Mouse (Mus musculus): ENCODE measurements around the gene Hist1h3c. TPM values are rescaled to one million over a fixed set of nuclear protein-coding genes. Genes with fewer than 3 reads are reported as not detected.
"Not testable (repeated sequence)": the region's sequence is repeated elsewhere in the genome, so short reads cannot be mapped to it uniquely, and the experiment has no call there.

The Hist1h3c gene
- polyA plus RNA-seq, 1 experiment from 2014 or later: 7.3 TPM

- ATAC-seq (ENCODE audit: insufficient read depth): no peak
- H3K9ac ChIP-seq: no peak overlapping the region
- no peak overlapping the region for H3K4me2 ChIP-seq
- H3K9me3 ChIP-seq (replicated peaks): no peaks in the 10 kb centered on the region
- peaks cover 8% of the 10 kb centered on the region for H3K4me1 ChIP-seq (replicated peaks)
- peaks cover 3% of the 10 kb centered on the region; the same call in 1 of the 2 replicates for H3K27me3 ChIP-seq
- no peak overlapping the region for H3K27ac ChIP-seq (replicated peaks)
- no peak overlapping the region for H3K4me3 ChIP-seq (replicated peaks)
- no peaks in the 10 kb centered on the region for H3K36me3 ChIP-seq (replicated peaks)
- 26% methylated on average over 5 of the region's 5 CpGs for WGBS (ENCODE audit: insufficient replicate concordance)
Observed at GRCm38 (mm10) chr13:23716261-23717042, 28.9 kb downstream of the Hist1h3c start.

- Histone ChIP-seq H3K4me1 (replicated peaks) (peaks cover 25% of the 10 kb centered on the region), H3K27ac (replicated peaks) (peak within 1 kb of the TSS; percentile 77), H3K36me3 (replicated peaks) (no peaks in the 10 kb centered on the region), H3K9ac (peak within 1 kb of the TSS; percentile 64), H3K4me2 (peak within 1 kb of the TSS; percentile 74), H3K27me3 (peaks cover 19% of the 10 kb centered on the region), H3K4me3 (replicated peaks) (peak within 1 kb of the TSS; percentile 56), H3K9me3 (replicated peaks) (no peaks in the 10 kb centered on the region)
- ATAC-seq (ENCODE audit: insufficient read depth): peak; percentile 63
- WGBS (ENCODE audit: insufficient replicate concordance): 3% methylated on average over 17 of the region's 17 CpGs
Observed at GRCm38 (mm10) chr13:23710374-23711089, 34.9 kb downstream of the Hist1h3c start, which contains the start of gene Hfe. Hfe (minus strand) TSS chr13:23710854.

- Histone ChIP-seq H3K4me2 (peak overlapping the region; percentile 74), H3K27me3 (peaks cover 19% of the 10 kb centered on the region), H3K4me1 (replicated peaks) (peaks cover 25% of the 10 kb centered on the region), H3K4me3 (replicated peaks) (peak overlapping the region; percentile 56), H3K27ac (replicated peaks) (peak overlapping the region; percentile 77), H3K9ac (peak overlapping the region; percentile 64), H3K36me3 (replicated peaks) (no peaks in the 10 kb centered on the region), H3K9me3 (replicated peaks) (no peaks in the 10 kb centered on the region)
- 34% methylated on average over 15 of the region's 15 CpGs for WGBS (ENCODE audit: insufficient replicate concordance)
- 0 out of 2 replicates have a peak, but pooled peaks have one; percentile 19 for ATAC-seq (ENCODE audit: insufficient read depth)
Observed at GRCm38 (mm10) chr13:23709714-23710373, 35.6 kb downstream of the Hist1h3c start.

GRCm38 (mm10) chr13:23708654-23709053 is 36.7 kb downstream of the Hist1h3c start:
- Histone ChIP-seq H3K4me2 (no peak overlapping the region), H3K27ac (replicated peaks) (no peak overlapping the region), H3K4me3 (replicated peaks) (no peak overlapping the region), H3K27me3 (peaks cover 19% of the 10 kb centered on the region), H3K9ac (no peak overlapping the region), H3K9me3 (replicated peaks) (no peaks in the 10 kb centered on the region), H3K36me3 (replicated peaks) (no peaks in the 10 kb centered on the region), H3K4me1 (replicated peaks) (peaks cover 25% of the 10 kb centered on the region)
- no peak for ATAC-seq (ENCODE audit: insufficient read depth)
- 62% methylated on average over 4 of the region's 4 CpGs for WGBS (ENCODE audit: insufficient replicate concordance)

- Histone ChIP-seq H3K36me3 (replicated peaks) (no peaks in the 10 kb centered on the region), H3K27ac (replicated peaks) (no peak overlapping the region), H3K9me3 (replicated peaks) (no peaks in the 10 kb centered on the region), H3K4me2 (no peak overlapping the region), H3K4me1 (replicated peaks) (peaks cover 25% of the 10 kb centered on the region), H3K27me3 (peaks cover 19% of the 10 kb centered on the region), H3K4me3 (replicated peaks) (no peak overlapping the region), H3K9ac (no peak overlapping the region)
- no peak for ATAC-seq (ENCODE audit: insufficient read depth)
- 66% methylated on average over 4 of the region's 4 CpGs for WGBS (ENCODE audit: insufficient replicate concordance)
Observed at GRCm38 (mm10) chr13:23708041-23708440, 37.4 kb downstream of the Hist1h3c start.

GRCm38 (mm10) chr13:23706771-23707170 is 38.6 kb downstream of the Hist1h3c start:
- Histone ChIP-seq H3K4me1 (replicated peaks) (peaks cover 24% of the 10 kb centered on the region), H3K4me2 (no peak overlapping the region), H3K4me3 (replicated peaks) (no peak overlapping the region), H3K9ac (no peak overlapping the region), H3K27me3 (peaks cover 19% of the 10 kb centered on the region), H3K9me3 (replicated peaks) (no peaks in the 10 kb centered on the region), H3K27ac (replicated peaks) (no peak overlapping the region), H3K36me3 (replicated peaks) (no peaks in the 10 kb centered on the region)
- WGBS (ENCODE audit: insufficient replicate concordance): 77% methylated on average over 12 of the region's 12 CpGs
- no peak for ATAC-seq (ENCODE audit: insufficient read depth)

GRCm38 (mm10) chr13:23705751-23706356 is 39.5 kb downstream of the Hist1h3c start:
- WGBS (ENCODE audit: insufficient replicate concordance): 62% methylated on average over 7 of the region's 7 CpGs
- Histone ChIP-seq H3K36me3 (replicated peaks) (no peaks in the 10 kb centered on the region), H3K9me3 (replicated peaks) (no peaks in the 10 kb centered on the region), H3K9ac (no peak overlapping the region), H3K27me3 (peaks cover 11% of the 10 kb centered on the region; the same call in 1 of the 2 replicates), H3K27ac (replicated peaks) (no peak overlapping the region), H3K4me2 (no peak overlapping the region), H3K4me1 (replicated peaks) (peaks cover 25% of the 10 kb centered on the region), H3K4me3 (replicated peaks) (no peak overlapping the region)
- ATAC-seq (ENCODE audit: insufficient read depth): no peak

- peak overlapping the region; percentile 19; the same call in 1 of the 2 replicates for H3K27ac ChIP-seq (replicated peaks)
- not testable (repeated sequence) for H3K36me3 ChIP-seq (replicated peaks); H3K27me3 ChIP-seq; ATAC-seq (ENCODE audit: insufficient read depth); H3K4me3 ChIP-seq (replicated peaks); H3K9ac ChIP-seq; H3K9me3 ChIP-seq (replicated peaks); H3K4me2 ChIP-seq
- H3K4me1 ChIP-seq (replicated peaks): peaks cover 27% of the 10 kb centered on the region
- WGBS (ENCODE audit: insufficient replicate concordance): 65% methylated on average over 2 of the region's 2 CpGs
Observed at GRCm38 (mm10) chr13:23702801-23703200, 42.6 kb downstream of the Hist1h3c start.

- Histone ChIP-seq H3K27ac (replicated peaks) (0 out of 2 replicates have a peak overlapping the region, but pooled peaks have one; percentile 19), H3K36me3 (replicated peaks) (no peaks in the 10 kb centered on the region), H3K27me3 (no peaks in the 10 kb centered on the region), H3K4me1 (replicated peaks) (peaks cover 27% of the 10 kb centered on the region), H3K4me3 (replicated peaks) (no peak overlapping the region), H3K9me3 (replicated peaks) (no peaks in the 10 kb centered on the region), H3K9ac (no peak overlapping the region), H3K4me2 (no peak overlapping the region)
- 62% methylated on average over 4 of the region's 4 CpGs for WGBS (ENCODE audit: insufficient replicate concordance)
- ATAC-seq (ENCODE audit: insufficient read depth): no peak
Observed at GRCm38 (mm10) chr13:23702220-23702619, 43.2 kb downstream of the Hist1h3c start.

- Histone ChIP-seq H3K27me3 (no peaks in the 10 kb centered on the region), H3K9me3 (replicated peaks) (no peaks in the 10 kb centered on the region), H3K4me3 (replicated peaks) (no peak overlapping the region), H3K36me3 (replicated peaks) (no peaks in the 10 kb centered on the region), H3K4me2 (peak overlapping the region; percentile 35; the same call in 1 of the 2 replicates), H3K27ac (replicated peaks) (peak overlapping the region; percentile 42), H3K4me1 (replicated peaks) (peaks cover 37% of the 10 kb centered on the region), H3K9ac (peak overlapping the region; percentile 33; the same call in 1 of the 2 replicates)
- ATAC-seq (ENCODE audit: insufficient read depth): 0 out of 2 replicates have a peak, but pooled peaks have one; percentile 3
- 14% methylated on average over 8 of the region's 8 CpGs for WGBS (ENCODE audit: insufficient replicate concordance)
Observed at GRCm38 (mm10) chr13:23700786-23701520, 44.4 kb downstream of the Hist1h3c start.
